Mouse (Mus musculus) C2C12 (cell line): ENCODE measurements around the gene Akap5. TPM values are rescaled to one million over a fixed set of nuclear protein-coding genes. Genes with fewer than 3 reads are reported as not detected.

Source experiments
- H3K27me3 ChIP-seq: one replicate; pipeline ENCODE4 v1.6.1; 2011; ENCODE audit not compliant: control insufficient read depth, insufficient read depth, insufficient read length
- H3K36me3 ChIP-seq: one replicate; pipeline ENCODE4 v1.6.1; 2011; ENCODE audit not compliant: control insufficient read depth, insufficient read depth
- H3K4me3 ChIP-seq: one replicate; pipeline ENCODE4 v1.5.1; 2011; ENCODE audit warnings: mild to moderate bottlenecking, control low read depth; ENCODE audit not compliant: poor library complexity, insufficient read depth, severe bottlenecking
- H3K79me2 ChIP-seq: one replicate; pipeline ENCODE4 v1.6.1; 2011; ENCODE audit not compliant: control insufficient read depth, insufficient read depth
- H3K79me3 ChIP-seq: one replicate; pipeline ENCODE4 v1.6.1; 2011; ENCODE audit warnings: low read depth, control low read depth
- H3ac ChIP-seq: one replicate; pipeline ENCODE3; 2011; ENCODE audit warnings: low read depth; ENCODE audit not compliant: control insufficient read depth, insufficient read length
- CEBPB ChIP-seq: IDR thresholded peaks from one replicate; pipeline ENCODE4 v1.6.1; 2011; ENCODE audit warnings: low read depth, mild to moderate bottlenecking, control low read depth, moderate library complexity
- CTCF ChIP-seq: IDR thresholded peaks from one replicate; pipeline ENCODE4 v1.5.1; 2011; ENCODE audit not compliant: control insufficient read depth, insufficient read depth, insufficient read length
- FOSL1 ChIP-seq: IDR thresholded peaks from one replicate; pipeline ENCODE4 v1.8.0; 2011; ENCODE audit warnings: mild to moderate bottlenecking, low read length; ENCODE audit not compliant: poor library complexity, insufficient read depth, severe bottlenecking
- MAX ChIP-seq: IDR thresholded peaks from one replicate; pipeline ENCODE4 v1.6.1; 2011; ENCODE audit warnings: mild to moderate bottlenecking, control low read depth
- MYOD1 ChIP-seq: IDR thresholded peaks from one replicate; pipeline ENCODE4 v1.6.1; 2011; ENCODE audit warnings: low read depth; ENCODE audit not compliant: control insufficient read depth, insufficient read length
- MYOG ChIP-seq: IDR thresholded peaks from one replicate; pipeline ENCODE4 v1.6.1; 2011; ENCODE audit not compliant: control insufficient read depth, insufficient read length; ENCODE audit errors: extremely low read depth
- USF1 ChIP-seq: IDR thresholded peaks from one replicate; pipeline ENCODE4 v1.6.1; 2011; ENCODE audit warnings: low read depth, mild to moderate bottlenecking, control low read depth, moderate library complexity
- polyA plus RNA-seq: library from polyadenylated mRNA; unstranded; fragments of >200 nt; fragmentation: generic; extraction: Trizol; gene quantifications from one replicate; pipeline ENCODE4 v1.2.1, GENCODE M21; 2012; ENCODE audit warnings: missing spikeins

The Akap5 gene
- polyA plus RNA-seq, 1 experiment: 0.04 TPM

DNA sequence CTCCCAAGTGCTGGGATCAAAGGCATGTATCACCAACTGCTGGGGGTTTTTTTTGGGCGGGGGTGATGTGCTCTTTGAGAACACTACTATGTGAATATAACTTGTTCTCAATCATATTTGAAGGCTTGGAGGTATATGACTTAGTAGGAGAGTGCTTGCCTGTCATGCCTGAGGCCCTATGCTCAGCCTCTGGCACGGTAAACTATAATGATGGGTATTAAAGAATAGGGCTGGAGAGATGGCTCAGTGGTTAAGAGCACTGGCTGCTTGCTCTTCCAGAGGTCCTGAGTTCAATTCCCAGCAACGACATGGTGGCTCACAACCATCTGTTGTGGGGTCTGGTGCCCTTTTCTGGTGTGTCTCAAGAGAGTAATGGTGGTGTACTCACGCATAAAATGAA, 50.2 kb downstream of the Akap5 start:
- no peaks in the 10 kb centered on the region for H3K27me3 ChIP-seq
- peaks cover 88% of the 10 kb centered on the region for H3K79me3 ChIP-seq
- H3K79me2 ChIP-seq: peaks cover 94% of the 10 kb centered on the region
- no peak overlapping the region for H3ac ChIP-seq
- no peak for TF ChIP-seq MAX
- TF ChIP-seq MYOG: no peak
- TF ChIP-seq CTCF: no peak
- TF ChIP-seq FOSL1: no peak
- TF ChIP-seq USF1: no peak
- TF ChIP-seq MYOD1: no peak
- no peak for TF ChIP-seq CEBPB
- H3K4me3 ChIP-seq: no peak overlapping the region
- peaks cover 15% of the 10 kb centered on the region for H3K36me3 ChIP-seq

DNA sequence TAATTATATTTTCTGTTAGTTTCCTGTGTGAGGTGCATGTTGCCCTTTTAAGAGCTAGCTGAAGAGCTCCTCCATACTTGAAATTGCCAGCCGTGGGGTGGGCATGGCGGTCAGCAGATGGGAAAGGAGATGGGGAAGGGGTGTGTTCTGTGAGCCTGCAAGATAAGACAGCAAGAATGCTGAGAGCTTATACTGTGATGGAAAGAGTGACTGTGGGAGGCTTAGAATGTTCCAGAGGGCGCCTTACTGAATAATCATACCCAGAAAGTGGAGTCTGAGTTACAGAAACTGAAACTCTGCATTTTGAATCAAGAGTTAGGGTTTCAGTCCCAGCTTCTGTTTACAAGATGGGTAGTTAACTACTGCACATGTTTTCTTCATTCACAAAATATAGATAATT, 50.8 kb downstream of the Akap5 start:
- peaks cover 100% of the 10 kb centered on the region for H3K79me2 ChIP-seq
- H3K27me3 ChIP-seq: no peaks in the 10 kb centered on the region
- no peak for TF ChIP-seq FOSL1
- no peak for TF ChIP-seq MAX
- peaks cover 15% of the 10 kb centered on the region for H3K36me3 ChIP-seq
- peaks cover 94% of the 10 kb centered on the region for H3K79me3 ChIP-seq
- H3K4me3 ChIP-seq: no peak overlapping the region
- H3ac ChIP-seq: no peak overlapping the region

DNA sequence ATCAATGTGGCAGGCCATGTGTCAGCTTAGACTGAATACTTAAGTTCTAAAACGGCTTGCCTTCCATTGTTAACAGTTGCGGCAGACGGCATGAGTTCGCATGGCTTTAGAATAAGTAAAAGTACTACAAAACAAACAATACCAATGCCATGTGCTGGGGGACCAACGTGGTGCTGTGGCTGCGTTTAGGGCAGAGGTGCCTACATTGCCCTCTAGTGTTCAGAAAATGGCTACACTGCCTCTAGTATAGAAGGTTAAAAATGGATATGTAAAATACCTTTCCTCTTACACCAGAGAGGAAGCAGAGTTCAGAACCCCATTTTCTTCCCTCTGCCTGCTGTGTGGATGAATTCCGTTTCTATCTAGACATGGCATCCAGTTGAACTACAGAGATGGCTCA, 52.0 kb downstream of the Akap5 start:
- H3K79me3 ChIP-seq: peaks cover 99% of the 10 kb centered on the region

DNA sequence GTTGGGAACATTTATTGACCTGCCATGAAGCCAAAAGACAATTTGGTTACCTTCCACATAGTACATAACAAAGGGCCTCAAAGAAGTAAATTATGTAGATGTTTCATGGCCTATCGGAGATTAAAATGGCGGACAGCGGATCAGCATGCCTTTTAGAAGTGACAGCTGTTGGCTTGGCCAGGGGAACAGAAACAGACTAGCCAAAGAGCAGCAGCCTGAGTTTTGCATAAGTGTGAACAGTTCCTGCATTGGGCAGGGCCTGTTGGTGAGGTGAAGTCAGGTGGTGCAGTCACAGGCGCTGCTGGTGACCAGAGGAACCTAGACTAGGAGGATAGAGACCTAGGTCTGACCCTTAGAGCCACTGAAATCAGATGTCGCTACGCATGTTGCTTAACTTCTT, 52.4 kb downstream of the Akap5 start:
- H3K4me3 ChIP-seq: no peak overlapping the region
- TF ChIP-seq MAX: no peak
- no peak for TF ChIP-seq MYOG
- TF ChIP-seq CEBPB: no peak
- no peak for TF ChIP-seq USF1
- no peak for TF ChIP-seq CTCF
- no peak for TF ChIP-seq MYOD1
- TF ChIP-seq FOSL1: no peak

More for the DNA sequence above, 52.0 kb downstream of the Akap5 start:
- Histone ChIP-seq H3K79me2 (peaks cover 100% of the 10 kb centered on the region), H3K36me3 (peaks cover 24% of the 10 kb centered on the region), H3K27me3 (no peaks in the 10 kb centered on the region), H3K4me3 (no peak overlapping the region), H3ac (no peak overlapping the region)
- TF ChIP-seq USF1: no peak
- no peak for TF ChIP-seq MAX
- TF ChIP-seq MYOD1: no peak
- TF ChIP-seq MYOG: no peak
- TF ChIP-seq CEBPB: no peak
- no peak for TF ChIP-seq FOSL1
- TF ChIP-seq CTCF: no peak

DNA sequence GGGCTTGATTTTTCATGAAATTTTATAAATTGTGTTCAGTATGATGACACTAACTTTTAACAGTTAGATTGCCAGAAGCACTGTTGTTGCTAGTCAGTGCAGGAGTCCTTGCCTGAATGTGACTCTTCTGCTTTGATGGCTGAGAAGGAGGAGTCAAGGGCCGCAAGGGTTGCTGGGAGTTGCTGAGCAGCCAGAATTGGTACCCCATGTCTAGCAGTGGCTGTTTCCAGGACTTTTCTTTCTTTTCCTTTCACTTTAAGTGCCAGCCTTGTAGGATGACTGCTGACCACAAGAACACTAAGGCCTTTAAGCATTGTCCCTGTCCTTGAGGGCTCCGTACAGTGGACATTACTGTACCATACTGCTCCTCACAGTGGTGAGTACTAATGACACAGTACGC, 53.0 kb downstream of the Akap5 start:
- Histone ChIP-seq H3K36me3 (peaks cover 28% of the 10 kb centered on the region), H3K4me3 (no peak overlapping the region), H3K79me2 (peaks cover 100% of the 10 kb centered on the region), H3K79me3 (peaks cover 99% of the 10 kb centered on the region), H3ac (no peak overlapping the region), H3K27me3 (no peaks in the 10 kb centered on the region)
- TF ChIP-seq MYOG (no peak), FOSL1 (no peak), MYOD1 (no peak), MAX (no peak), USF1 (no peak), CTCF (no peak)

More for the DNA sequence above, 52.4 kb downstream of the Akap5 start:
- Histone ChIP-seq H3K36me3 (peaks cover 28% of the 10 kb centered on the region), H3K79me3 (peaks cover 99% of the 10 kb centered on the region), H3K27me3 (no peaks in the 10 kb centered on the region), H3K79me2 (peaks cover 100% of the 10 kb centered on the region), H3ac (no peak overlapping the region)

DNA sequence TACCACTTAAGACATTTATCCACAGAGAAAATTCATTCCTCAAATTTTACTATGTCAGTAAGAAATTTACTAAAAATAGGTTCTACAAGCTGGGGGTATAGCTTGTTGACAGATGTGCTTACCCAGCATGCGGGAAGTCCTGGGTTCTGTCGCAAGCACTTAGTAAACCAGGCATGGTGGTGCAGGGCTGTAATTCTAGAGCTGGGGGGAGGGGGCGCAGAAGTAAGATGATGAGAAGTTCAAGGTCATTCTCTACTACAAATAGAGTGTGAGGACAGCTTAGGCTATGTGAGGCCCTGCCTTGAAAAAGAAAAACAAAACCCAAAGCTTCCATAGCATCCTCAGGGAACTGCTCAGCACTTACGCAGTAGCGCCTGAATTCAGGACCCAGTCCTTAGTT, 53.9 kb downstream of the Akap5 start:
- Histone ChIP-seq H3K36me3 (peaks cover 34% of the 10 kb centered on the region), H3K4me3 (no peak overlapping the region), H3K79me3 (peaks cover 100% of the 10 kb centered on the region), H3K79me2 (peaks cover 100% of the 10 kb centered on the region), H3K27me3 (no peaks in the 10 kb centered on the region), H3ac (no peak overlapping the region)
- TF ChIP-seq MAX (no peak), MYOD1 (no peak), MYOG (no peak), CEBPB (no peak), USF1 (no peak), CTCF (no peak), FOSL1 (no peak)

DNA sequence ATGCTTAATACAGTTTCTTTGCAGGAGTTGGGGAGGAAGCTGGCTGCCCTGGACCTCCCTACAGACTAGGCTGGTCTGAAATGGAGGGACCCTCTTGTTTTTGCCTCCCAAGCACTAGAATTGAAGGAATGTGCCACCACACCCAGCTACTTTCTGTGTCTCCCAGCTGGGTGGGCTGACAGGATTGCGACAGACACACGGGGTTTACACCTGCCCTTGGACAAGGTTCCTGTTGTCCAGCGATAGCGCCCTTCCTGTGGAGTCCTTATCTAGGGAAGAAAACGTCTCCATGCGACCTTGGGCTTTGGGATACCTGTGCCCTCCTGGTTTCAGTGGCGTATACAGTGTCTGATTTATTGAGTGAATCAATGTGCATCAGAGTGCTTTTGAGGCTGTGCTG, 55.5 kb downstream of the Akap5 start:
- peaks cover 32% of the 10 kb centered on the region for H3K36me3 ChIP-seq
- H3K79me3 ChIP-seq: peaks cover 100% of the 10 kb centered on the region
- no peaks in the 10 kb centered on the region for H3K27me3 ChIP-seq
- no peak overlapping the region for H3K4me3 ChIP-seq
- no peak overlapping the region for H3ac ChIP-seq
- TF ChIP-seq MYOD1 (no peak), USF1 (no peak), CEBPB (no peak), MAX (no peak), CTCF (no peak), MYOG (no peak), FOSL1 (no peak)
- peaks cover 100% of the 10 kb centered on the region for H3K79me2 ChIP-seq

Other genes with a start within 250 kb of the Akap5 start
- gene Esr2, start 147.6 kb upstream of the Akap5 start, polyA plus RNA-seq: 0.19 TPM
- gene Tex21, start 78.1 kb upstream of the Akap5 start, polyA plus RNA-seq: not detected
- gene Mthfd1, start 69.6 kb upstream of the Akap5 start, polyA plus RNA-seq: 80.9 TPM
- 6.5 TPM for gene Zbtb25, start 44.7 kb downstream of the Akap5 start, polyA plus RNA-seq
- 2.4 TPM for gene Zbtb1, start 45.4 kb downstream of the Akap5 start, polyA plus RNA-seq
- 5.1 TPM for gene Hspa2, start 79.3 kb downstream of the Akap5 start, polyA plus RNA-seq
- not detected for gene Ppp1r36, start 92.6 kb downstream of the Akap5 start, polyA plus RNA-seq
- 9.3 TPM for gene Plekhg3, start 206.0 kb downstream of the Akap5 start, polyA plus RNA-seq